Mouse (Mus musculus) liver, embryonic 14.5 days (tissue): ENCODE measurements around the gene Dolpp1. TPM values are rescaled to one million over a fixed set of nuclear protein-coding genes. Genes with fewer than 3 reads are reported as not detected.

Experiments
- ATAC-seq: fragments of 200-750 bp; cut with Nextera tagmentation; 2 replicates; pipeline ENCODE4 v1.8.0; 2017; ENCODE audit warnings: moderate number of reproducible peaks, mild to moderate bottlenecking, moderate library complexity; ENCODE audit not compliant: insufficient read depth
- DNase-seq, 3 experiments: peaks; one replicate each; pipeline ENCODE4 v3.0.0-alpha.2; 2012 to 2013; ENCODE audit warnings: low read depth in 3 of 3, low spot score in 3 of 3
- H3K27ac ChIP-seq: fragments of 300-500 bp; sonication (generic); 2 replicates; pipeline ENCODE4 v1.5.1; 2014; ENCODE audit warnings: moderate library complexity, mild to moderate bottlenecking, control low read depth, inconsistent platforms
- H3K27me3 ChIP-seq: fragments of 300-500 bp; sonication (generic); 2 replicates; pipeline ENCODE4 v1.6.1; 2014; ENCODE audit warnings: mild to moderate bottlenecking, low read length, moderate library complexity; ENCODE audit not compliant: control insufficient read depth, insufficient read depth
- H3K36me3 ChIP-seq: fragments of 300-500 bp; sonication (generic); replicated peaks from 2 replicates; pipeline ENCODE4 v1.6.1; 2014; ENCODE audit warnings: low read depth; ENCODE audit not compliant: control insufficient read depth, insufficient read depth
- H3K4me1 ChIP-seq, 2 experiments: fragments of 200-500 bp in 1 of 2; fragments of 300-500 bp in 1 of 2; sonication (generic) in 1 of 2; replicated peaks; 2 replicates each; pipeline ENCODE4 v1.6.1; 2012 to 2014; ENCODE audit warnings: antibody characterized with exemption in 1 of 2, inconsistent platforms in 1 of 2, low read length in 1 of 2; ENCODE audit not compliant: control insufficient read depth in 2 of 2, insufficient read depth in 2 of 2
- H3K4me2 ChIP-seq: fragments of 300-500 bp; sonication (generic); 2 replicates; pipeline ENCODE4 v1.6.1; 2014; ENCODE audit warnings: low read depth, mild to moderate bottlenecking, control low read depth, moderate library complexity
- H3K4me3 ChIP-seq, 2 experiments: fragments of 200-500 bp in 1 of 2; fragments of 300-500 bp in 1 of 2; sonication (generic) in 1 of 2; 2 replicates each; pipeline ENCODE4 v1.5.1; 2012 to 2014; ENCODE audit warnings: low read depth in 2 of 2, low read length in 2 of 2, mild to moderate bottlenecking in 2 of 2, control low read depth in 1 of 2, inconsistent platforms in 1 of 2, moderate library complexity in 1 of 2; ENCODE audit not compliant: insufficient read depth in 1 of 2
- H3K9ac ChIP-seq: fragments of 300-500 bp; sonication (generic); replicated peaks from 2 replicates; pipeline ENCODE4 v1.6.1; 2014; ENCODE audit warnings: mild to moderate bottlenecking, control low read depth, moderate library complexity
- H3K9me3 ChIP-seq: fragments of 300-500 bp; sonication (generic); 2 replicates; pipeline ENCODE4 v1.6.1; 2016; ENCODE audit warnings: low read length, mixed read lengths; ENCODE audit not compliant: control insufficient read depth
- CTCF ChIP-seq: IDR thresholded peaks from 2 replicates; pipeline ENCODE4 v1.5.1; 2016; ENCODE audit warnings: antibody characterized with exemption, low read depth, control low read depth
- EP300 ChIP-seq: IDR thresholded peaks from 2 replicates; pipeline ENCODE4 v1.6.1; 2016; ENCODE audit warnings: antibody characterized with exemption, low read depth
- WGBS: fragments of 180-500 bp; shearing (Covaris S2); extraction: QIAGEN DNeasy Blood & Tissue Kit; methylation state at CpG from one replicate; pipeline ENCODE4 v1.1.7; 2014; ENCODE audit not compliant: insufficient replicate concordance; 5-methylcytosine and 5-hydroxymethylcytosine counted together
- microRNA-seq: library from miRNA; unstranded; fragments of <30 nt; microRNA quantifications from one replicate; pipeline ENCODE4, GENCODE M21; 2016
- polyA plus RNA-seq, 2 experiments: library from polyadenylated mRNA; depleted of rRNA in 1 of 2; stranded (reverse) in 1 of 2; unstranded in 1 of 2; fragments of >200 nt; fragmentation: Nextera tagmentation in 1 of 2; extraction: Ambion mirVana in 1 of 2; gene quantifications; 2 replicates each; pipeline versions ENCODE4 v1.2.1 to v1.2.3; 2012 to 2014

The Dolpp1 gene
- polyA plus RNA-seq, 2 experiments: 13.5 to 17.0 TPM

- no peak for TF ChIP-seq CTCF
- TF ChIP-seq EP300: no peak
- H3K9me3 ChIP-seq: no peaks in the 10 kb centered on the region
- peaks cover 22% of the 10 kb centered on the region for H3K36me3 ChIP-seq
- DNase-seq: no peak
- H3K4me2 ChIP-seq: no peak overlapping the region
- H3K4me1 ChIP-seq: peaks cover 0 to 6% of the 10 kb centered on the region in 2 experiments; a peak in 2 of 4 replicates
- no peak overlapping the region for H3K27ac ChIP-seq
- no peak for ATAC-seq
- no peak overlapping the region for H3K4me3 ChIP-seq
- no peak overlapping the region for H3K9ac ChIP-seq
- no peaks in the 10 kb centered on the region for H3K27me3 ChIP-seq
- 87% methylated on average over 7 of the region's 7 CpGs for whole genome bisulfite sequencing
Measured at GRCm38 (mm10) chr2:30448371-30448770, 56.3 kb downstream of the Dolpp1 start.

Small RNAs within 50 kb of the gene (microRNA-seq; reads per million reads assigned to microRNA genes)
- gene Gm47292: not detected

Other genes with a start within 250 kb of the Dolpp1 start
- gene Endog, start 220.8 kb upstream of the Dolpp1 start, polyA plus RNA-seq (2012; rRNA removed): 11.9 and 15.1 TPM in 2 replicates
- 19.1 and 20.3 TPM in 2 replicates for gene Endog, start 220.8 kb upstream of the Dolpp1 start, polyA plus RNA-seq (2014; fragmentation: Nextera tagmentation; extraction: Ambion mirVana)
- 18.6 and 20.3 TPM in 2 replicates for gene Spout1, start 213.8 kb upstream of the Dolpp1 start, polyA plus RNA-seq (2012; rRNA removed)
- gene Spout1, start 213.8 kb upstream of the Dolpp1 start, polyA plus RNA-seq (2014; fragmentation: Nextera tagmentation; extraction: Ambion mirVana): 18.7 and 25.2 TPM in 2 replicates
- gene Kyat1, start 186.4 kb upstream of the Dolpp1 start, polyA plus RNA-seq (2012; rRNA removed): 14.3 and 16.8 TPM in 2 replicates
- 9.5 and 11.6 TPM in 2 replicates for gene Kyat1, start 186.4 kb upstream of the Dolpp1 start, polyA plus RNA-seq (2014; fragmentation: Nextera tagmentation; extraction: Ambion mirVana)
- gene Lrrc8a, start 154.5 kb upstream of the Dolpp1 start, polyA plus RNA-seq (2012; rRNA removed): 3.4 and 3.6 TPM in 2 replicates
- 10.8 and 11.8 TPM in 2 replicates for gene Lrrc8a, start 154.5 kb upstream of the Dolpp1 start, polyA plus RNA-seq (2014; fragmentation: Nextera tagmentation; extraction: Ambion mirVana)
- gene Gm28035, start 151.7 kb upstream of the Dolpp1 start, polyA plus RNA-seq (2012; rRNA removed): 0.90 and 1.1 TPM in 2 replicates
- 0.04 TPM in 1 of 2 replicates, not detected in the other for gene Gm28035, start 151.7 kb upstream of the Dolpp1 start, polyA plus RNA-seq (2014; fragmentation: Nextera tagmentation; extraction: Ambion mirVana)
- 15.9 and 18.1 TPM in 2 replicates for gene Phyhd1, start 126.1 kb upstream of the Dolpp1 start, polyA plus RNA-seq (2012; rRNA removed)
- gene Phyhd1, start 126.1 kb upstream of the Dolpp1 start, polyA plus RNA-seq (2014; fragmentation: Nextera tagmentation; extraction: Ambion mirVana): 9.8 and 10.3 TPM in 2 replicates
- gene Gm28038, start 111.2 kb upstream of the Dolpp1 start, polyA plus RNA-seq (2012; rRNA removed): not detected in 2 replicates
- gene Gm28038, start 111.2 kb upstream of the Dolpp1 start, polyA plus RNA-seq (2014; fragmentation: Nextera tagmentation; extraction: Ambion mirVana): not detected in 2 replicates
- gene Dolk, start 105.9 kb upstream of the Dolpp1 start, polyA plus RNA-seq (2012; rRNA removed): 4.6 and 5.1 TPM in 2 replicates
- 10.9 and 11.4 TPM in 2 replicates for gene Dolk, start 105.9 kb upstream of the Dolpp1 start, polyA plus RNA-seq (2014; fragmentation: Nextera tagmentation; extraction: Ambion mirVana)
- 15.7 and 16.1 TPM in 2 replicates for gene Nup188, start 105.9 kb upstream of the Dolpp1 start, polyA plus RNA-seq (2012; rRNA removed)
- gene Nup188, start 105.9 kb upstream of the Dolpp1 start, polyA plus RNA-seq (2014; fragmentation: Nextera tagmentation; extraction: Ambion mirVana): 19.1 and 20.8 TPM in 2 replicates
- 22.2 and 23.1 TPM in 2 replicates for gene Sh3glb2, start 32.9 kb upstream of the Dolpp1 start, polyA plus RNA-seq (2012; rRNA removed)
- 13.6 and 15.4 TPM in 2 replicates for gene Sh3glb2, start 32.9 kb upstream of the Dolpp1 start, polyA plus RNA-seq (2014; fragmentation: Nextera tagmentation; extraction: Ambion mirVana)
- 6.1 and 6.9 TPM in 2 replicates for gene Miga2, start 28.0 kb upstream of the Dolpp1 start, polyA plus RNA-seq (2012; rRNA removed)
- 5.3 and 5.8 TPM in 2 replicates for gene Miga2, start 28.0 kb upstream of the Dolpp1 start, polyA plus RNA-seq (2014; fragmentation: Nextera tagmentation; extraction: Ambion mirVana)
- gene Crat, start 23.6 kb downstream of the Dolpp1 start, polyA plus RNA-seq (2012; rRNA removed): 14.6 and 15.0 TPM in 2 replicates
- 27.4 and 27.9 TPM in 2 replicates for gene Crat, start 23.6 kb downstream of the Dolpp1 start, polyA plus RNA-seq (2014; fragmentation: Nextera tagmentation; extraction: Ambion mirVana)
- 78.2 and 103 TPM in 2 replicates for gene Ptpa, start 23.8 kb downstream of the Dolpp1 start, polyA plus RNA-seq (2012; rRNA removed)
- gene Ptpa, start 23.8 kb downstream of the Dolpp1 start, polyA plus RNA-seq (2014; fragmentation: Nextera tagmentation; extraction: Ambion mirVana): 63.3 and 63.5 TPM in 2 replicates
- 0.86 and 0.90 TPM in 2 replicates for gene Ier5l, start 82.0 kb downstream of the Dolpp1 start, polyA plus RNA-seq (2012; rRNA removed)
- 0.10 and 0.13 TPM in 2 replicates for gene Ier5l, start 82.0 kb downstream of the Dolpp1 start, polyA plus RNA-seq (2014; fragmentation: Nextera tagmentation; extraction: Ambion mirVana)
- gene Cstad, start 202.8 kb downstream of the Dolpp1 start, polyA plus RNA-seq (2012; rRNA removed): 0.04 TPM in 1 of 2 replicates, not detected in the other
- gene Cstad, start 202.8 kb downstream of the Dolpp1 start, polyA plus RNA-seq (2014; fragmentation: Nextera tagmentation; extraction: Ambion mirVana): 0.17 and 0.23 TPM in 2 replicates